Mouse (Mus musculus): ENCODE measurements around the gene Gpr107.
A peak's percentile ranks its signal among the peaks of the same experiment; 100 is the strongest.

Gene Gpr107

DNA sequence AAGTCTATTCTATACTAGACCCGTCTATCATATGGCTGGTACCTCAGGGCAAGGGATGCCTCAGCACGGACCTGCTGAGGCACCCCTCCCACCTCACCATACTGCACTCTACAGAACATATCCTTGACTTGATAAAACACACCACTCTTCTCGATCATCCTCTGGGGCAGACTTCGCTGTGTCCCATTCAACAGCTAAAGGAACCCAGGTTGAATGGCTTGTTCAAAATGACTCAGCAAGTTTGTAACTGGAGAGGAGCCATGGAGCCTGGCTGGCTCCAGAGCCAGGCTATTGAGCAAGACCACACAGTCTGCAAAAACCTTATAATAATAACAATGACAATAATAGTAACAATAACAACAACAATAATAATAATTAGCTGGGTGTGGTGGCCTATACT, 24.2 kb upstream of the Gpr107 start:
- DNase-seq = no peak

DNA sequence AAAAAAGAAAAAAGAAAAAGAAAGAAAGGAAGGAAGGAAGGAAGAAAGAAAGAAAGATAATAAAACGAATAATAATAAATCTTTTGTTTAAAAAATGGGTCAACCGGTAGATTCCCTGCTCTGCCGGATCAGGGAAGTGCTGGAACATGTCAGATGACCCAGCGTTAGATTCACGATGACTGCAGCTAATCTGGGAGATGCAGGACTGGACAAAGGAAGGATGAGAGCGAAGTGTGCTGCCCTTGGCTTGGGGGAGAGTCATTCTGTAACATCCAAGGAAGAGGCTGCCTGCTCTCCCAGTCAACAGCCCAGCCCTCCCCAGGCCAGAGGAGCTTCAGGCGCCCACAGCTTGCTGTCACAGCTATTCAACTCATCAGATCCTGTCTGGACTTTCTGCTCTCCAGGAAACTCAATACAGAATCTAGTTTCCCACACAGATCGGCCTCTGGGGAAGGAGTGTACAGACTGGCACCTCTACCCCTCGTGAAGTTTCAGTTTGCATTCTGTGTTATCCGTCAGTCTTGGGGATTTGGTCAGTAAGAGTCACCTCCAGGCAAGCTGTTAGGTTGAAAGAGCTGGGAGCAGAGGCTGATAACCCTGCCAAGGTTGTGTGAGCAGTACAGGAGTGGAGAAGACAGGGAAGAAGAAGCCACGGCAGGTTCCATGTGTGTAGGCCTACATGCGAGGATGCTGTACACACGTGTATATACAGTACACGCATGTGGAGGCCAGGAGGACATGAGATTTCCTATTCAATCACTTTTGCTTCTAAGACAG, 22.2 kb upstream of the Gpr107 start:
- DNase-seq = no peak

DNA sequence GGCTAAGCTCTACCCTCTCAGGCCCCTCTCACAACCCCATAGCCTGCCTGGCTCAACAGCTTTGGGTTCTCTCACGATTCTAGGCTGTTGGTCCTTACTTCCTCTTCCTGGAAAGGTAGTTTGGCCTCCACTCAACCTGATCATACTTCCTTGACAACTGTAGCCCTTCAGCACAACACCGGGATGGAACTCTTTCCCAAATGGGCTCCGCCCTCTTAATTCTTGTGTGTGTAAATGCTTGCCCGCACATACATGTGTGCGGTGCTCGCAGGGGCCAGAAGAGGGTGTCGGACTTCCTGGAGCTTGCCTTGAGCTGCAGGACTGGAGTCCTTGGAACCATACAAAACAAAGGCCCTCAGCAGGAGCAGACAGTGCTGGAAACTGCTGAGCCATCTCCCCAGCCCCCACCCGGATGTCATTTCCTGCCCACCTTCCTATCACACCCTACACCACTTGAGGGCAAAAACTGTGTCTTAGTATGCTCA, 21.3 kb upstream of the Gpr107 start:
- DNase-seq = no peak

DNA sequence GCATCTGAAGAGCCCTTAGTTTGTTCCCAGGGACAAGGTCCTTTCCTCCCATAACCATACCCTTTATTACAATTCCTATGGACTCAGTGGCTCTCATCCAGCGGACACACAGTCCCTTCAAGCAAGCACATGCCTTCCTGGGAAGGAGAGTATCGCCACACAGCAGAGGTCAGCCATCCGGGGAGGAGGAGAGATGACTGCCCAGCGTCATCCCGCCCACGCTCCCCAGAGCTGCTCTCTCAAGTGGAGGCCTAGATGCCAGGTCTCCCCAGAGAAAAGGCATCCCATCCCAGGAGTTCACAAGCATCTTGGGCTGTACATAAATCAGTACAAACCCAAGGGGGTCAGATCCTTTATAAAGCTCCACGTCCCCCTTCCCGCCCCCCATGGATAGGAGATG, 19.4 kb upstream of the Gpr107 start:
- DNase-seq = peak in 1 of 2 experiments; percentile 45

DNA sequence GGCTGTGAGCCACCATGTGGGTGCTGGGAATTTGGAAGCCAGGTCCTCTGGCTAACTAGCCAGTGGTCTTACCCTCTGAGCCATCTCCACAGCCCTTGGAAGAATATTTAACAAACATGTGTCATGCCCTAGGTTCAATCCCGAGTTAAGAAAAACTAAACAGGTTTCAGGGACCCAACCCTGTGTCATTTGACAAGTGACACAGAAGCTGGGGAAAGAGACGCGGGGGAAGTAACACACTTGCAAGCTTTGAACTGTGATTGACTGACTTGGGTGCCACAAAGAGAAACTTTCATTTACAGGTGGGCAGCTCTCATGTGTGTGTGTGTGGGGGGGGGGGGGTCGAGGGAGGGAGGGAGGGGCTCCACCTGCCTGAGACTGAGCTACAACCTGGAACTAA, 18.1 kb upstream of the Gpr107 start:
- DNase-seq = no peak

DNA sequence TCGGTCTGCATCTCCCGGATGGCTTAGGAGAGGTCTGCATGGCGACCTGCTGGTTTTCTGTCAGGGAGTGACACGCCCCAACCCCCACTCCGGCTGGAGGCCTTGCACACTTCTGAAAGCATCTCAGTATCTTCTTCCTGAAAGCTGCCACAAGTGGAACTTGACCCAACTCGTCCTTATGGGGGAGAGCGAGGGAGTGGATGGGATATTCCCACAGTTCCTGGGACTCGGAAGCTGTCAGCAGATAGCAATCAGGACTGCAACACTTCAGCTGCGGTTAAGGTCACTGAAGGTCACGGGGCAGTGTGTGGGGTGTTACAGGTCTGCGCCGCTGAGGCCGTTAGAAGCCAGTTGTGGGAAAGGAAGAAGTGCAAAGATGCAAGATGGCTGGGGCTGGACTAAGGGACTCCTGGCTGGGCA, 16.6 kb upstream of the Gpr107 start:
- DNase-seq = peak in 1 of 2 experiments; percentile 35

DNA sequence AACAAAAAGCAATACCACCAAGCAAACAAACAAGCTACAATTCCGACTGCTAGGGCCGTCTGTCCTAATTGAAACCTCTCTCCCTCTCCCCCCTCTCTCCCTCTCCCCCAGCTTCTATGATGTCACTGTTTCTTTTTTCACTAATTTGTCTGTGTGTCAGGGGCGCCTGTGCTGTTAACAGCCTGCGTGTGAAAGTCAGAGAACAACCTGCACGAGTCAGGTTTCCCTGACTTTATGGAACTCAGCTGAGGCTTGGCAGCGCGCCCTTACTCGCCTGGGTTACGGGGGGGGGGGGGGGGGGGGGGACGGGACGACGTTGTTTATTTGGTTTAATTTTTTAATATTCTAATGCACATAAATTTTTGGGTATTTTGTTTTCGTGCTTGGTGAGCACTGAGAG, 15.8 kb upstream of the Gpr107 start:
- no peak for DNase-seq

DNA sequence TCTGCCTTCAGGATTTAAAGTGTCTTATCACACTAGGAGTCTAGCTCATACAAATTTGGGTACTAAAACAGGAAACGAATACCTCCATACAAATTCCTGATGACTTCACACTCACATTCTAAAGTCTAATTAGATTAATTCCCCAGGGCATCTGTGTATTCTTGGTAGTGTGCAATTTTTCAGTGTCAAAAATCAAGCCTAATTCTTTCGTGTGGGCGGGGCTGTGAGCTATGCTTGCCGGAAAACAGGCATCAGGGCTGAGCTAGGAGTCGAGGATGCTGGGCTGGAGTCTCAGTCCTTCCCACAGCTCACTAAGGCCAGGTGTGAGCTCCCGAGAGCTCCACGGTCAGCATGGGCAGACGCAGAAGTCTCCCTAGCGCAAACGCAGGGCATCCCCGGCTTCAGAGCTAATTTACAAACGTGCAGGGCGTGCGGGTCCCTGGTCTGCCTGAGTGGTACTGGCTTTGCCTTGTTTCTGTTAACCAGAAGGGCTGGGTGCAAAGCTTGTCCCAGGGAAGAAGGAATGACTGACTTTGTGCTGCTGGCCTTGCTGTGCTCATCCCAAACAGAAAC, 15.0 kb upstream of the Gpr107 start:
- peak in 1 of 2 experiments; percentile 33 for DNase-seq

DNA sequence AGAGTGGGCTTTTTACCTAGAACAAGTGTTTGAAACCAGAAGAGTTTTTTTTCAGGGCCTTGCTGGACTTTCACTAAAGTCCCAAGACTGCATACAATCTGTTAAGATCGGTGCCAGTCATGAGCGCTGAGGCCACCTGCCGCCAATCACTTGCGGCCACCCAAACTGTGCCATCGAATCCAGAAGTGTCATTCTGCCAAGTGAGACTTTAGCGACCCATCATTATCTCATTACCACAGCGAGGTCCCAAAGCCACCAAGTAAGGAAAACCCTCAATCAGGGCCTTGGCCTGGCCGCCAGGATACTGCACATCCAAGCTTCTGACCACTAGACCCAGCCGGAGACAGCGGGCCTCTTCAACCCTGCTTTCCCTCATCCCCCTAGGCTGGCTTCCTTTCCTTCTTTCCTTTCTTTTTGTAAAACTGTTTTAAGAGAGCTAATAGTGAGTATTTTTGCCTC, 12.9 kb upstream of the Gpr107 start:
- DNase-seq = peak in 1 of 2 experiments; percentile 54

DNA sequence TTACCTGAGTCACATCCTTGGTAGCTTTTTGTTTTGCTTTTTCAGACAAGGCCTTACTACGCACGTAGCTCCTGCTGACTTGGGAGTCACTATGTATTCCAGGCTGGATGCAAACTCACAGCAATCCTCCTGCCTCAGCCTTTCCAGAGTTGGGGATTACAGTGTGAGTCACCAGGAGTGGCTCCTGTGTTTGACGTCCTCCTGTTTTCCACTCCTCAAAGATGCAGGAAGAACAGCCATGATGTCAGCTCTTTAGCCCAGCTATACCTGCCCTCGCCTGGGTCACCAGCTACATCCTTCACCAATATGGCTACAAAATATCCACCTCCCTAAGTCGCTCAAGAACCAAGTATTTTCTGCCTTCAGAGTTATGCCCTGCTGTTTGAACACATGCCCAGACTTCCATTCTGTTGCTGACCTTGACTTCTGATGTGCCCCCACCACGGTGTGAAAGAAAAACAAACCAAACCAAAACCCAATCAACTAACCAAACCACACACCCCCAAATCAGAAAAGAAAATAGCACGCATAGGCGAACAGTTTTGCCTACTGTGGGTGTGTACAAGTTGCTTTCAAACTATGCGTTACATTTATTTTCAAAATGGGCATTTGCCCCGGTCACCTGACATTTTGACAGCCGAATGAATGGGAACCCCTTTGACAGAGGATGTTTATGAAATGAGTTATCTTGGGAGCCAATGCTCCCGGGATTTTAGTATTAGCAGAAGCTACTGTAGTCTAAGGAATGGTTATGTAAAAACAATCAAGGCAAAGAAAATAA, 11.9 kb upstream of the Gpr107 start:
- peak in 1 of 2 experiments; percentile 35 for DNase-seq

DNA sequence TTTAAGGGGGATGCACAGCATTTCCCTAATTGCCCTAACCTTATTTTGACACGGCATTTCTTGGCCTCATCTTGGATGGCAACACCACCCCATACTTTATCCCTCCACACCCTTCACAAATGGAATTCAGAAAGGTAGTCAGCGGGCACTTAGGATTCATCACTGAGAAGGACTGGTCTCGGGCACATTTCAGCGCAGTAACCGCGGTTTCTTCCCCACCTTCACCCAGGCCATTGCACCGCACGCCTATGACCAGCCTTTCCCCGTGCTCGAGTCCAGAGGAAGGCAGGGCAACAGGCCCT, 11.4 kb upstream of the Gpr107 start:
- DNase-seq = no peak

DNA sequence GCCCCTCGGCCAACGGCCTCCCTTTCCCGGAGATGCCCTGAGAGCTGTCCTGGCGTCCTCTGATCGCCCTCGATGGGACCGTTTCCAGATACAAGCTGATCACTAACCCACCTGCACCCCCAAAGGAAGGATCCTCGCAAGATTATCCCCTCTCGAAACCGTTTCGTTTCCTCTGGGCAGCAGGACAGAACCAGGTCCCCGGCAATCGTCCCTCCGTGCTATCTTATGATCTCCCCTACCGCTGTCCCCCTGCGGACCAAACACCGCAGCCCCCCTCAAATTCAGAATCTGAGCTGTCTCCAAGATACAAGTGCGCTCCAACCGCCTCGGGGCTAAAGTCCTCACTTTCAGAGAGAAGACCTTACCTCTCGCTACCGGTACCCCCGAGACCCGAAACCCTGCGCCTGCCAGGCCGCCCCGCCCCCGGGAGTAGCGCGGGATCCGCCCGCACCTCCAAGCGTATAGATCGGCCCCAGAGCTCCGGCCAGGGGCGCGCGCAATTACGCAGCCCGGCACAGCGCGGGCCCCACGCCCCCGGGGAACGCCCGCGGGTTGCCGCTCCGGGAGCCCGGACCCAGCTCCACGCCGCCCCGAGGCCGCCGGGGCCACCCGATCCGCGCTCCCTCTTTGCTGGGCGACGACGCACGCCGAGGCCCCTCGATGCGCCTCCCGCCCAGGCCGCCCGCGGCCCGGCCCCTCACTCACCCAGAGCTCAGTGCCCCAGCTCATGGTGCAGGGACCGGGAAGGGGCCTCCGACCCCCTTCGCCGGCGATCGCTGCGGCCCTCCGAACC, 10.8 kb upstream of the Gpr107 start:
- DNase-seq = peak; percentile 69 to 70

DNA sequence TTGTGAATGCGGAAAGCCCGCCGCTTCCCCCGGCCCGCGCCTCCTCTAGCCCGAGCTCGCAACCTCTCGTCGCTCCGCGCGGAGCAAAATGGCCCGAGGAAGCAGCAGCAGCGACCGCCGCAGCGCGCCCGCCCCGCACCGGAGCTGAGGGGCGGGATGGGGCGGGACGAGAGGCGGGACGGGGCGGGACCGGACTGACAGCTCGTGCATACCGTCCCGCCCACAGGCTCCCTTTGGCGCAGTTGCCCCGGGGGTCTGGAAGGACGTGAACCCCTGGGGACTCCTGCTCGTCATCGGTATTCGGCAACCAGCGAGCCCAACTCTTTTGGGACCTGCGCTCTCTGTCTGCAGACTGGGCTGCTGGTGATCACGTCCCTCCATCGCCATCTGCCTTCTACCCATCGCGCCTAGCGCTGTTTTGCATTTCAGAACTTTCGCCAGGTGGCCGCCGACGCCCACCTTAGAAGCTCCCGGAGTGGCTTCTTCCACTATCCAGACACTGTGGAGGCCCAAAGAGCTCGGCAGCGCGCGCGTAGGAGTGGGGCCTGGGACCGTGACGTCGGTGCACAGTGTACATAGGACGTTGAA, 10.2 kb upstream of the Gpr107 start, which contains the start of gene Fnbp1:
Gene Fnbp1, minus strand, starts transcription at position 142 of the 588 bp plus-strand sequence.
- DNase-seq = peak; percentile 88 to 92

DNA sequence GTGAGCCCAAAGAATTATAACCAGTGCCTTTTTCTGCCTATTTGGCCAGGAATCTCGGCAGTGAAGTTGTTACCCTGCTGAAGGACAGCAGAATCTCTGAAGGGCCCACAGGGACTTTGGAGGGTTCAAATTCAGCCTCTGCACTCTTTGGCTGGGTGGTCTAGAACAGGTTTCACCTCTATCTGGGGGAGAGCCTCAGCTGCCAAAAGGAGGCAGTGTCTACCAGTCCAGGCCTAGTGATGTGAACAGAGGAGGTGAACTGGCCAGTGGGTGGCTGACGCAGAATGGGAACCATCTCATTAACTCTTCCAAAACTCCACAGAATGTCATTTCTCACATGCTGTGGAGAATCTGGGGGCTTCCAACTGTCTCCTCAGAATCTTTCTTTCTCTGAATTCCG, 9.6 kb upstream of the Gpr107 start:
- no peak for DNase-seq

DNA sequence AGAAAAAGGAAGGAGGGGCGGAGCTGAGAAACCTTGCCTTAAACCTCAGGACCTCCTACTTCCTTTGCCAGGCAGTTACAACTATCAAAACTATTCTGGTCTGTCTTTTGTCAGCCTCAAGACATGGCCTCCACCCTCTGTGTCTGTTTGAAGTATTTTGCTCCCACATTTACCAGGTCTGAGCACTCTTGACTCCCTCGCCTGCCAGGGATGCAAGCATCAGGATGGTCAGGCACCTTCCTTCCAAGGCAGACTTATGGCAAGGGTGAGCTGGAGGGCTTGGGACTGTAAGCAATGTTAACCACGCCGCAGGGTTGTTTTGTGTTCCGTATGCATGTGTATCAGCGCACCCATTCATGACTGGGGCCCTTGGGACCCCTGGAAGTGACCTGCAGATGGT, 8.8 kb upstream of the Gpr107 start:
- no peak for DNase-seq

DNA sequence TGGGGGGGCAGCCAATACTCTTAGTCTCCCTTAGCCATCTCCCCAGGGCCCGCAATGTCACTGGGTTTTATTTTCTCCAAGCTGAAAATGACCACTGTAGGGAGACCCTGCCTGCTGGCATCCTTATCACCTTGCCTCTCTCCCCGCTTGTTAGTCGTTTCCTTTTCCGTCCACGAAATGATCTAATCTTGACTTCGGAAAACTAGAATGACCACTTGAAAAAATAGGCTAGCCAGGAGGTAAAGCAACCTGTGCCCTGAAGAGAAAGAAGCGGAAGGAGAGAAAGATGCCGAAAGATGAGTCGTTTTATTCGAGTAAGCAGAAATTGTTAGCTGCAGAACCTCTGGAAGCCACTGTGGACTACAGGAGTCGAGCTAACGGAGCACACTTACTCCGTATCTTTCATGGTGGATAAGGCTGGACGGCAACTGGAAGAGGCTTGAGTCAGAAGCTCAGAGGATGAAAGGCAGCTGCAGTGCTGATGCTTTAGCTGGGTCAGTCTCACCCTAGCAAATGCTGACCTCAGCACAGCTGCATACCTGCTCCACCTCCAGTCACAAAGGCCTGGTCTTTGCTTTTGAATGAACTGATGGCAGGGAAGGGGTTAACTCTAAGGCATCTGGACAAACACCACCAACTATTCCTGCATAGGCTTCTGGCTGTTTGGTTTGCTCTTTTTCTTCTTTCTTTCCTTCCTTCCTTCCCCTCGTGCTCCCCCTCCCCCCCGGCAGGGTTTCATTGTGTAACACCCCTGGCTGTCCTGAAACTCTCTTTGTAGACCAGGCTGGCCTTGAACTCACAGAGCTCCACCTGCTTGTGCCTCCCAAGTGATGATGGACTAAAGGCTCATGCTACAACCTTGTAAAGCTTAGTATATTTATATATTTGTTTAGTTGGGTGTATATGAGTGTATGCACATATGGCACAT, 8.1 kb upstream of the Gpr107 start:
- DNase-seq = no peak

DNA sequence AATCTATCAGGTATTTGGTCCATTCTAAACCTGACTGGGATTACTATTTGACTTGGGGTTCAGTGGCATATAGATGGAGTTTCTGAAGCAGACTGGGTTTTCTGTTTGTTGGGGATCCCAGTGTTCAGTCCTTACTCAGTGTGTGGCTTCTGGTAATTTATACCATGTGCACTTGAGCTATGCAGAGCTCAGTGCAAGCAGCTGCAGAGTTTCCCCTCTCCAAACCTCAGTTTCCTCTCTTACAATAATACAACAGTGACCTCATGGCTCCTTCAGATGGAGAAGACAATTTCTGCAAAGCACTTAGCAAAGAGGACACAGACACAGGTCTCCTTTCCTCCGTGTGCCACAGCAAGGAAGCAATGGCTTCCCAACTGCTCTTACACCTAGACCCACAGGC, 7.2 kb upstream of the Gpr107 start:
- no peak for DNase-seq

DNA sequence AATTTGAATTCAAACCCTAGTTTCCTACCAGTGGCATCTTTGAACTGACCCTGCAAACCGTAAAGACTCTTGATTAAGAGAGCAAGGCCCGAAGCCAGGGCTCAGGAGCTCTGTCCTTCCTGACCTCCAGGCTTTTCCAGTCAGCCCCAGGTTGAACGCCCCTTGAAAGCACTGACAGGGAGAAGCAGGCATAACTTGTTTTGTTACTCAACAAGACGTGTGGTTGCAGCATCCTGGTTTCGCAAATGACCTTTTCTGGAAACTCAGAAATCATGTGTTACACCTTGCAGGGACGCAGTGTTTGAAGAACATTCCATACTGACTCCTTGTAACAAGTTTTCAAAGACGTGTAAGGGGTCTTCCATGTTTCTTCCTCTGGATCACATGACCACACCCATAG, 5.1 kb upstream of the Gpr107 start:
- no peak for DNase-seq

DNA sequence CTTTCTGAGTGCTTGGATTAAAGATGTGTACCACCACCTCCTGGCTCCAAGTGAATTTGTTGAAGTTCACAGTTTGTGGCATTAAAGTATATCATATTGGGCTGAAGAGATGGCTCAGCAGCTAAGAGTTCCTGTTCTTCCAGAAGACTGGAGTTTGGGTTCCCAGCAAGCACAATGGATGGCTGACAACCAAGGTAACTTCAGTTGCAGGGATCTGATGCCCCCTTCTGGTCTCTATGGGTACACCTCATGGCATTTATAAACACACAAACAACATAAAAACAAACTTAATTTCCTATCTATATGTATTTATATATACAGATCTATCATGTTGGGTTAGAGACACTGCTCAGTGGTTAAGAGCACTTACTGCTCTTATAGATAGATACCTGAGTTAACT, 1.4 kb upstream of the Gpr107 start:
- DNase-seq = no peak

DNA sequence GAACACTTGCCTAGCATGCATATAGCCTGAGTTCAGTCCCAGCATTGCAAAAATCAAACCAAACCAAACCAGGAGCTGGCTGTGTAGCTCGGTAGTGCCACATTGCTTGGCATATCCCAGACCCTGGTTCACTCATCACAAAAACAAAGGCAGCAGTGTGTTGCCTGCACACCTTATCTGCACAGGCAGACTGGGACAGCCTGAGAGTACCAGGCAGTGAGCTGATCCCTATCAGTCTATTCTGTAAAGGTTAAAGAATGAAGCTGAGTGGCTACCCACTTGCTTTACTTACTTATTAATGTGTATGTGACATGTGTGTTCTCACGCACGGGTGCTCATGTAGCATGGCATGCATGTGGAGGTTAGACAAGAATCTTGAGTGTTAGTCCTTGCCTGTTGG, 4.7 kb downstream of the Gpr107 start:
- DNase-seq = no peak
